Mouse (Mus musculus) CD4-positive helper T cell, adult 2 months (primary cell): ENCODE measurements around the gene Mdh1.
"Not testable (repeated sequence)": the region's sequence is repeated elsewhere in the genome, so short reads cannot be mapped to it uniquely, and the experiment has no call there.

Experiments used
- DNase-seq: peaks from one replicate; pipeline ENCODE4 v3.0.0-alpha.2; 2012; ENCODE audit warnings: low read depth, missing footprints, low spot score

Gene Mdh1

GRCm38 (mm10) chr11:21545951-21546350 lies 26.2 kb downstream of the Mdh1 start:
- no peak for DNase-seq

- DNase-seq, result no peak
Observed at GRCm38 (mm10) chr11:21545021-21545420, 27.1 kb downstream of the Mdh1 start.

- DNase-seq, result no peak
Observed at GRCm38 (mm10) chr11:21542731-21543130, 29.4 kb downstream of the Mdh1 start.

- no peak for DNase-seq
Observed at GRCm38 (mm10) chr11:21540622-21541021, 31.5 kb downstream of the Mdh1 start.

- no peak for DNase-seq
Observed at GRCm38 (mm10) chr11:21540072-21540471, 32.1 kb downstream of the Mdh1 start.

GRCm38 (mm10) chr11:21530856-21531255 lies 41.3 kb downstream of the Mdh1 start:
- DNase-seq, result not testable (repeated sequence)

GRCm38 (mm10) chr11:21528676-21529394 lies 43.3 kb downstream of the Mdh1 start:
- no peak for DNase-seq

- DNase-seq, result no peak
Observed at GRCm38 (mm10) chr11:21517726-21518125, 54.4 kb downstream of the Mdh1 start.

GRCm38 (mm10) chr11:21516396-21516795 lies 55.8 kb downstream of the Mdh1 start:
- not testable (repeated sequence) for DNase-seq

- DNase-seq, result not testable (repeated sequence)
Observed at GRCm38 (mm10) chr11:21510577-21510976, 61.6 kb downstream of the Mdh1 start.

- DNase-seq, result not testable (repeated sequence)
Observed at GRCm38 (mm10) chr11:21508713-21509112, 63.5 kb downstream of the Mdh1 start.

- DNase-seq, result not testable (repeated sequence)
Observed at GRCm38 (mm10) chr11:21507073-21507472, 65.1 kb downstream of the Mdh1 start.
